Mouse (Mus musculus) heart, adult 2 months (tissue): ENCODE data around the gene Bhmt.

Experiments used
- EP300 ChIP-seq: fragments of 200-500 bp; IDR thresholded peaks from 2 replicates; pipeline ENCODE4 v1.6.1; 2011; ENCODE audit warnings: low read depth, low read length, control low read depth; ENCODE audit not compliant: insufficient read depth
- POLR2A ChIP-seq: fragments of 200-500 bp; IDR thresholded peaks from 2 replicates; pipeline ENCODE4 v1.6.1; 2011; ENCODE audit warnings: mild to moderate bottlenecking, low read depth, low read length, control low read depth; ENCODE audit not compliant: insufficient read depth

GRCm38 (mm10) chr13:93612660-93613607 is 24.8 kb downstream of the Bhmt start:
- TF ChIP-seq POLR2A, result no peak
- TF ChIP-seq EP300, result peak; percentile 63; the same call in 1 of the 2 replicates
